Mouse (Mus musculus): ENCODE results near the gene Brd4. TPM values are rescaled to one million over a fixed set of nuclear protein-coding genes. Genes with fewer than 3 reads are reported as not detected.

Gene Brd4
- total RNA-seq (2014; fragmentation: Nextera tagmentation) (116 and 144 TPM in 2 replicates), total RNA-seq (2017) (14.4 and 22.2 TPM in 2 replicates)

GRCm38 (mm10) chr17:32284262-32285137, at the start of gene Brd4:
Gene Brd4, minus strand, starts transcription at chr17:32284722.
- ATAC-seq (replicated peaks; ENCODE audit: poor library complexity, severe bottlenecking): peak; percentile 60

DNA sequence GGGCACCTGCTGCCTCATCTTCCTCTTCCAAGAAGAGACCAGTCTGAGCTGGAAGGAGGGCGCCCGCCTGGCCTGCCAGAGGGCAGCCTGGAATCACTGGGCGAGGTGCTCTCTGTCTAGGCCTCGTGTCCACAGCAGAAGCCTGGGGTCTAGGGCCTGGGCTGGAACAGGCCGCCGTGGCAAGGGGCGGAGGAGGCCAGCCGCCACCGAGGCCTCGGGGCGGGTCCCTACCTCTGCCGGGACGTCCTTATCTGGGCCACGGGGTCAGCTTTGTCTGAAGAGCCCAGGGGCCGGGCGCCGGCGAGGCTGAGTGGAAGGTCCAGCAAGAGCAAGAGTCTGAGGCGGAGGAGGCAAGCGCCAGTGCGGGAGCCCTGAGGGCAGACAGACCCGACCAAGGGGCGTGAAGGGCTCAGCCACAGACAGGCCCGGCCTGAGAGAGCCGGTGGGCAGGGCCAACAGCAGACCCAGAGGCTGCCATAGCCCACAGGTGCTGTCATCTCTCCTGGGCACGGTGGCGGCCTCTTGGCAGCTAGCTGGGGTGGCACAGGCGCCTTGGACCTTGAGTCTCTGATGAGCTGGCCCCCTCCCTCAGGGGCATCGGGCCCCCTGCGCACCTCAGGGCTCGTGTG, 49.3 kb upstream of the Brd4 start:
- no peak for ATAC-seq (replicated peaks; ENCODE audit: poor library complexity, severe bottlenecking)

DNA sequence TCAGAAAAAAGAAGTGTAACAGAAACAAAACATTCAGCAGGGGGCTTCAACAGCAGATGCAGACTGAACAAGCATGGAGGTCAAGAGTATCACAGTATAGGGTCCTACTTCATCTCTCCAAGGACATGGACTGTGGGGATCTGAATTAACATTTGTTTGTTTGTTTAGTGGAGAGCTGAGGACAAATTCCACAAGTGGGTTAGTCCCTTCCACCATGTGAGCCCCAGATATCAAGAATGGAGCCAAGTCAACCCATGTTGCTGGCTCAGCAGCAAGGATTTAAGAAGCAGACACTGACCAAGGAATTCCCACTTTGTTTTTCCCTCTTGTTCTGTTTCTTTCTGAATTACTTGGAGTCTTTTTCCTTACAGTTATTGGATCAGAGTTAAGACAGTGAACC, 43.0 kb upstream of the Brd4 start:
- ATAC-seq (replicated peaks; ENCODE audit: poor library complexity, severe bottlenecking): no peak

- no peak for ATAC-seq (replicated peaks; ENCODE audit: poor library complexity, severe bottlenecking)
Observed at GRCm38 (mm10) chr17:32322809-32323208, 38.3 kb upstream of the Brd4 start.

DNA sequence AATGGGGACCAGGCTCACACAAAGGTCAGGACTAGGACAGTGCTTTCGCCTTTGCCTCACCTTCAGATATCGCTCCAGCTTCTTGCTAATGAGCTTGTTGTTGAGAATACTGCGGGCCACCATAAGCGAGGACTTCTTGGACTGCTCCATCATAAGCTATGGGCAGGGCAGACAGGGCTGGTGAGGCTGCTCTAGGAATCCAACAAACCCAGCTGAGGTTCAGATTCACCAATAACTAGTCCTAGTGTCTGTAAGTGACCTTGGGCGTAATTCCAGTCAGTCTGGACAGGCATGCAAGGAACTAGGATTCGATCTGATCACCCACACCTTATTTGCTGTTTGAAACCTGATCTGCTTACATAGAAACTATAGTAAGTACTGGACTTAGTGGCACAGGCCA, 37.3 kb upstream of the Brd4 start:
- ATAC-seq (replicated peaks; ENCODE audit: poor library complexity, severe bottlenecking): no peak

- peak; percentile 72 for ATAC-seq (replicated peaks; ENCODE audit: poor library complexity, severe bottlenecking)
Observed at GRCm38 (mm10) chr17:32321390-32321734, 36.8 kb upstream of the Brd4 start.

DNA sequence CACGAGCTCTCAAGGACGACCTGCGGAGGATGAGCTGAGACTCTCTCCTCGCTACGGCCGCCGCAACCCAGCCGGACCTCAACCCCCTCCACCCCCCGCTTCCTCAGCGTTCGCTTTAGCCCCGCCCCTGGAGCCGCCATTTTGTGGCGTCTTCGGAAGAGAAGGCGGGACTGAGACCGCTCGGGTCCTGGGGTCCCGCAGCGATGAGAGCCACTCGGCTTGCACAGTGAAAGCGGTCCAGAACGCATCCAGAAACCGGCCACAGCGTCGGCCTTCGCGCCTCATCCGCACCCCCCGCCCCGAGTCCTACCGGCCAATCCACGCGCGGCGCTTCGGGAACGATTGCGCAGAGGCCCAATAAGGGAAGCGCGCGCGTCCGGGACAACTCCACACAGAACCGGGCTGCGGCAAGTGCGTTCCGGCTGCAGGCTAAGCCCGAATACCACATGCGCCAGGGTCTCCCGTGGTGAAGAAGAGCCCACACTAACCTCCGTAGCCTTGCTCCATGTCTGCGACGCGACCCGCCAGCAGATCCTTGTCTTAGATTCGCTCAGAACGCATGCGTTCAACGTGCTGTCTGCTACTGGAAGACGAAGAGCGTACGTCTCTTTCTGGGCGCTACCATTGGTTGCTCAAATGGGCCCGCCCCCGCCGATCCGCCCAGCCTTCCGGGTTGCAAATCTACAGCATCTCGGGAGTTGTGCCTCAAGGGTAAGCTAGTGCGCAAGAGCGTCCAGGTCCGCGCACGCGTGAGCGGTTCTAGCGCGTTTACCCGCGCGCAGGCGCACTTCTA, 36.3 kb upstream of the Brd4 start, which contains the start of gene Akap8:
Gene Akap8, minus strand, starts transcription at position 642 of the 793 bp plus-strand sequence.
- ATAC-seq (replicated peaks; ENCODE audit: poor library complexity, severe bottlenecking): peak; percentile 85

DNA sequence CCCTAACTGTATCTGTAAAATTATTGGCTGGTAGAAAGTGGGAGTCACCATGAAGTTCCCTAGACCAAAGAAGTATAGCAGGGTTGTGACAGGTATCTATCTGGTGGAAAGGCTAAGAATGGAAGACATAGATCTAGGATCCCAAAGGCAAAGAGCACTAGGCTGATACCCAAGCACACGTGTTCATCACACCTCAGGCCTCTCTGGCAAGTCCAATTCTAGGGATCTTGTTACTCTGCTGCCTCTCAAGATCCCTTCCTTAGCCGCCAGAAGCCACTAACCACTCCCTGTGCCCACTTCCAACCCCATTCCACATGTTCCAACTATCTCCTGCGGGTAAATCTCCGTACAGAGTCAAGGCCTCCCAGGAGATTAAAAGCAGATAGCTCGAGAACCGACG, 35.4 kb upstream of the Brd4 start:
- no peak for ATAC-seq (replicated peaks; ENCODE audit: poor library complexity, severe bottlenecking)

- no peak for ATAC-seq (replicated peaks; ENCODE audit: poor library complexity, severe bottlenecking)
Observed at GRCm38 (mm10) chr17:32317708-32318107, 33.2 kb upstream of the Brd4 start.

DNA sequence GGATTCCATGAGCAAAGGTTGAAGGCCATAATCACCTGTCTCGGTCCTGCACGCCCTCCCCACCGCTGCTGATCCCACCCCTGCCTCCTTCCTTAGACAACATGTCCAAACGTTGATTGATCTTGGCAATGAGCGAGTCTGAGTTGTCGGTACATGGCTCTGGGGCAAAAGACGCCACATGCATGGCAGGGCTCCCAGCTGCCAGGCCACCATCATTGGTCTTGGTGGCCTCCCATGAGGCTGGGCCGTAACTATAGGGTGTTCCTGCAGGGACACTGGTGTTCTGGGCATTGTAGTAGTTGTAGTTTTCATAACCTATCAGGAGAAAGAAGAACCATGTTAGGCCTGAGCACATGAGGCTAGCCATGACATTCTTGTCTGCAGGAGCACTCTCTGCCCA, 32.5 kb upstream of the Brd4 start:
- no peak for ATAC-seq (replicated peaks; ENCODE audit: poor library complexity, severe bottlenecking)

DNA sequence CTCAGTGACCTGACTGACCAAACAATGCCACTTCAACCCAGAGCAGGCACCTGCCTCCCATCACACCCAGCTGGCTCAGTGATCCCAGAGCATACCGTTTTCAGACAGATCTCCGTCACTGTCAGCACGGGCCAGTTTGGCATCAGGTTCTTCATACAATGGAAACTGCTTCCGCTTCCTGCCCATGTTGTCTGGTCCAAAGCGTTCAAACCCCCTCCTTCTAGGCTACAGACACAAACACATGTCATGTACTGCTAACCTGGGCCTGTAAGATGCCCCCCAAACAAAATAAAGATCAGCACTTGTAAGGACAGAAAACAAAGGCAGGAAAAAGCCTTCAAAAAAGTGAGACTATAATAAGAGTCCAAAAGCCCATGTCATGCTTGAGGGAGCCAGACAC, 31.0 kb upstream of the Brd4 start:
- ATAC-seq (replicated peaks; ENCODE audit: poor library complexity, severe bottlenecking): no peak

DNA sequence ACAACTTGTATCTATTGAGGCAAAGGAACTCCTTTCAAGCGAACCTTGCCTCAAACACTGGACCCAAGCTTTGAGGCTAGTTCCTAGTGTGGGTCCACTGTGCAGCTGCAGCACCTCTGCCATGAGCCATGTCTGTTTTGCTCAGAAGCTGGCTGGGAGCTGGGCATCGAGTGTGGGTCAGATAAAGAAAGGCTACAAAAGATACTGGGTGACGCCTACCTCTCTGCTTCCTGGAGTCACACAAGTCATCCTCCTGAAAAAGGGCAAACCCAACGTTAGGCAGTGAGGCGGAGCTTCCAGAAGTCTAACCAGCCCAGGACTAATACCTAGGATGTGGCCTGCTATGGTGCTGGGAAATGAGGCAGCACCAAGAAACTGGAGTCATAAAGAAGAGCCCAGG, 29.4 kb upstream of the Brd4 start:
- ATAC-seq (replicated peaks; ENCODE audit: poor library complexity, severe bottlenecking): no peak

DNA sequence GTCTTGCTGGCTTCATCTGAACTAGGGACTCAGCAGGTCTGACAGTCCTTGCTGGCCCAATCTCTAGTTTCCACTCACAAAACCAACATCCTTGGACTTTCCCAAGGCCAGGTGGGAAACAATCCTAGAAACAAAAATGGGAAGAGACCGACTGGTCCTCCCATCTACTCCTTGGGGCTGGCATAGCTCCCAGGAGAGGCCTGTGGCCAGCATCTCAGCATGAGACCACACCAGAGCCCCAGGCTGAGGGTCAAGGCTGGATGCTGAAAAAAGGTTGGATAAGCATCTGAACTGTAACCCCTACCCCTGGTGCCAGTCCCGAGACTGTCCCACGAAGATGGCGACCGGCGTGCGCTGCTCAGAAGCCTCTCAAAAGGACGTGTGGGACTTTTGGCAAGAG, 28.3 kb upstream of the Brd4 start:
- no peak for ATAC-seq (replicated peaks; ENCODE audit: poor library complexity, severe bottlenecking)

- no peak for ATAC-seq (replicated peaks; ENCODE audit: poor library complexity, severe bottlenecking)
Observed at GRCm38 (mm10) chr17:32307963-32308362, 23.4 kb upstream of the Brd4 start.

- no peak for ATAC-seq (replicated peaks; ENCODE audit: poor library complexity, severe bottlenecking)
Observed at GRCm38 (mm10) chr17:32298125-32298524, 13.6 kb upstream of the Brd4 start.

DNA sequence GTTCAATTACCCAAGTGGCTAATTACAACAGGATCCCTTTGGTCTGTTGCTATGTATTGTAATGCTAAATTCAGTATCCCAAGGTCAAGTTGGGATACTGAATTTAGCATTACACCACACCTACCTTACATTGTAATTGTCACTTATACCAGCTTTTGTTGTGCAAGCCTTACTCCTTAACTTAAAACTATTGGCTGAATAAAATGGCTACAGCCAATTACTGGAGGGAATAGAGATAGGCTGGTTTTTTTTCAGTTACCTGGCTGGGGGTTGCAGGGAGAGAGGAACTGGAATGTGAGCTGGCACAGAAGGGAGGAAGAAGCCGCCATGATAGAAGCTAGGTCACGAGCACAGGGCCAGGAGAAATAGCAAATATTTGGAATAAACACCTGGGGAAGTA, 11.4 kb upstream of the Brd4 start:
- ATAC-seq (replicated peaks; ENCODE audit: poor library complexity, severe bottlenecking): no peak

GRCm38 (mm10) chr17:32295160-32295559, 10.6 kb upstream of the Brd4 start:
- no peak for ATAC-seq (replicated peaks; ENCODE audit: poor library complexity, severe bottlenecking)

DNA sequence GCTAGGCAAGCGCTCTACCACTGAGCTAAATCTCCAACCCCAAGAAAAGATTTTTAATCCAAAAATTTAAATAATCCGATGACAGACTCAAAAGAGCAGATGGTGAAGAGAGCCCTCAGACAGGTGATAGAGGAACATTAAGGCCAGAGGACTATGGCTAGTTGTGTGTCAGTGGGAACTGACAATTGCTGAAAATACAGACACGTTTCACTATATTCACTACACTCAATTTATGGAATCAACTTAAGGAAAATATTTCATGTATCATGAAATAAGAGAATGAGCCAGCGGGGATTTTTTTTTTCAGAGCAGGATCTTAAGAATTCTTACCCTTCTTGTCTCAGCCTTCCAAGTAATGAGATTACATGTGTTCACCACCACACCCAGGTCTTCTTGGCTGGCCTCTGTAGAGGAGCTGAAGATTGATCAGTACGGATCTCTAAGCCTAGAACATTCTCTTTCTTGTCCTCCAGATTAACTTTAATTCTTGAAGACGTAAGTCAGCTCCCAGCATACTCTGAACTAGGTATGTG, 682 bp upstream of the Brd4 start:
- ATAC-seq (replicated peaks; ENCODE audit: poor library complexity, severe bottlenecking): no peak

GRCm38 (mm10) chr17:32283771-32284221, 726 bp downstream of the Brd4 start:
- ATAC-seq (replicated peaks; ENCODE audit: poor library complexity, severe bottlenecking): peak; percentile 82

DNA sequence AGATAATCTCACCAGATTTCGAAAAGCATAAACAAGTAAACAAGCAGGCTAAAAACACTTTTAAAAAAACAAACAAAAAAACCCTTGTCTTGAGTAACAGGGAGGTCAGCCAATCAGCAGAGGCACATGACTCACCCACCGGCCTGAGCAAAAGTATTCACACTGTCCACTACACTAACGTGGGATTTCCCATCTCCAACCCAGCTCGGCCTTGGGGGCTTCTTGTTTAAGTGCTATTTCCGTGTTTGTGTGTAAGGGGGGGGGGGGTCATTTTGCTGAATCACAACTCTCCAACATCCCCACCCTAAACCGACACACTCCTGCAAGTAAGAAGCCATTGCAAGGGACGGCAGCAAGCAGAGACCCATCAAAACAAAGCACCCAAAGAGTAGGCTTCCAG, 1.2 kb downstream of the Brd4 start:
- peak; percentile 18 for ATAC-seq (replicated peaks; ENCODE audit: poor library complexity, severe bottlenecking)

Measured in granulocyte monocyte progenitor cell, adult 5-6 weeks (primary cell).